Mouse (Mus musculus): ENCODE measurements around the gene Rpl11.
"Not testable (repeated sequence)": the region's sequence is repeated elsewhere in the genome, so short reads cannot be mapped to it uniquely, and the experiment has no call there.

Gene Rpl11

DNA sequence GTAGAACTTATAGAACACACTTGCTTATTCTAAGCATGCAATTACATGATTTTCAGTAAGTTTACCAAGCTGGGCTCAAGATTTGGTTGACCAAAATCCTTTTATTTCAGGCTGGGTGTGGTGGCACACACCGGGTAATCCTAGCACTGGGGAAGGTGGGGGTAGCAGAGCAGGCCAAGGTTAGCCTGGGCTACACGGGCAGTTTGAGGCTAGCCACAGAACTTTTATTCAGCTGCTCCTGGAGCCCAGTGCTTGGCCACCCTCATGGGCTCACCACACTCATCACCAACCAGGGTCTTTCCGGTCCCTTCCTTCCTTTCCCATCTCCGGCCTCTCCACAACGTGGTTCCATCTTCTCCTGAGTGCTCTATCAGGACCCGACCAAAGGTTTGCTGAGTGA is 17.4 kb upstream of the Rpl11 start:
- no peak for DNase-seq (ENCODE audit: low spot score in 2 of 2)

- DNase-seq (ENCODE audit: low spot score in 2 of 2) = peak; percentile 55 to 79
Observed at GRCm38 (mm10) chr4:136069954-136070353, 16.7 kb upstream of the Rpl11 start.

DNA sequence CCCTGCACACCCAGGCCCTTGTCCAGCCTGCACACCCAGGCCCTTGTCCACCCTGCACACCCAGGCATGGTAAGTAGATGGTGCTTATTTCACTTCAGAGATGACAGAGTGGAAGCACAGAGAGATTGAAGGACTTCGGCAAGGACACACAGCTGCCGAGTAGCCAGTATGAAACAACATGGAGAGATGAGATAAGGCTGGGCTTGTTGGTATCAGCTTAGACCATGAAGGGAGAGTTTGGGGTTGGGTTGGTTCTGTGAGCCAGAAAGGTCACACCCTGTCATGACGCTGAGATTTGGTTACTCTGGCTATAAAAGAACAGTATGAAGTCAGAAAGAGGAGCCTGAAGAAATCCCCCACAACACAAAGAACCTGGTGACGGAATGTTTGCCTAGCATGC is 16.1 kb upstream of the Rpl11 start:
- no peak for DNase-seq (ENCODE audit: low spot score in 2 of 2)

GRCm38 (mm10) chr4:136063143-136063542 is 9.9 kb upstream of the Rpl11 start:
- DNase-seq (ENCODE audit: low spot score in 2 of 2) = no peak

GRCm38 (mm10) chr4:136059800-136060488 is 6.7 kb upstream of the Rpl11 start:
- DNase-seq (ENCODE audit: low spot score in 2 of 2) = not testable (repeated sequence)

GRCm38 (mm10) chr4:136057916-136058315 is 4.7 kb upstream of the Rpl11 start:
- DNase-seq (ENCODE audit: low spot score in 2 of 2) = no peak

DNA sequence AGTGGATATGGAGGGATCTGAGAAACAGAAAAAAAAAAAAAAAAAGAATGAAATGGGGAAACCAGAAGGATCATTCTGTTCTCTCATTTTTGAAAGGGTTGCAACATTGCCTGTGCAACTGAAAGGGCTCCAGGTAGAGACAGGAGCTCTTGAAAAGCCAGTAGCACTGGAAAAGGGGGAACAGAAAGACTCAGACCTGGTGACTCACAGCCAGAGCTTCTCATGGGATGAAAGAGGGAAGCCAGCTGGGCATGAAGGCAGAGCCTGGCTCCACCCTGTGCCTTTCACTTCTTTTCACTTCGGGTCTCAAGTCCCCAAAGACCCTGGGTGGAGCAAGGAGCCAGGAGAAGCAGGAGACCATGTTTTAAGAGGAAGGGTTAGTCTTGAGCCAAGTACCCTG is 2.8 kb upstream of the Rpl11 start:
- DNase-seq (ENCODE audit: low spot score in 2 of 2) = no peak

DNA sequence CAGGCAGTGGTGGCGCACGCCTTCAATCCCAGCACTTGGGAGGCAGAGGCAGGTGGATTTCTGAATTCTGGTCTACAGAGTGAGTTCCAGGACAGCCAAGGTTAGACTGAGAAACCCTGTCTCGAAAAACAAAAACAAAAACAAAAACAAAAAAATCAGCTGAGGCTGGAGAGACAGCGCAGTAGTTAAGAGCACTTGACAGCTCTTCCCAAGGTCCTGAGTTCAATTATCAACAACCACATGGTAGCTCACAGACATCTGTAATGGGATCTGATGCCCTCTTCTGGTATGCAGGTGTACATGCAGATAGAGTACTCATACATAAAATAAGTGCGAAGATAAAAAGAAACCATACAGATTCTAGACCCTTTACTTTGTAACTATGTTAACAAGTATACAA is 615 bp upstream of the Rpl11 start:
- DNase-seq (ENCODE audit: low spot score in 2 of 2) = no peak

DNA sequence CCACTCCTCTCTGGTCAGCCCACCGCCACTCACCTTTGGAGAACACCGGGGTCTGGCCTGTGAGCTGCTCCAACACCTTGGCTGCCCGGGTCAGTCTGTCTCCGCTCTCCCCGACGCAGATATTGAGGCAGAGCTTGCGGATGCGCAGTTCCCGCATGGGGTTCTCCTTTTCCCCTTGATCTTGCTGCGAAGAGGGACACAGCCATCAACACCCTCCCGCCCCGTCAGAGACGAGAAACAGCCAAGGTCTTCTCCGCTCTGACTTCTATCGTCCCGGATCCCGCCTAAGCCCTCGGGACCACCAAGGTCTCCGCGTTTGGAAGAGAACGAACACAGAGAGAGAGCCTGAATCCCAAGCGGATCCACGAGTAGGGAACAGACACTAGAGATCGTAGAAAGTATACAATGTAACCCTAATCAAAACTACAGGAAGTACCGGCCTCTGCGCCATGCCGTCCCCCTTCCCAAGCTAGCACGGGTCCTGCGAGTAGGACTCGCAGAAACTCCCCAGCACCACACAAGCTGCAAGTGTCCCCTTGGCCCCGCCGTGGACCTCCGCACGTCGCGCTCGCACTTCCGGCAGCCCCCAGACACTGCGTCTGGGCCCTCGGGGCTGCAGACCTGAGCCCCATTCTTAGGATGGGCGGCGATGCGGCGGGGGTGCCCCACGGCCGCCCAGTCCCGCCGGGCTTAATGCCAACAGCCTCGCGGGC is 538 bp downstream of the Rpl11 start:
- peak in 1 of 2 experiments; percentile 24 for DNase-seq (ENCODE audit: low spot score in 2 of 2)

- DNase-seq (ENCODE audit: low spot score in 2 of 2) = no peak
Observed at GRCm38 (mm10) chr4:136052060-136052459, 1.2 kb downstream of the Rpl11 start.

DNA sequence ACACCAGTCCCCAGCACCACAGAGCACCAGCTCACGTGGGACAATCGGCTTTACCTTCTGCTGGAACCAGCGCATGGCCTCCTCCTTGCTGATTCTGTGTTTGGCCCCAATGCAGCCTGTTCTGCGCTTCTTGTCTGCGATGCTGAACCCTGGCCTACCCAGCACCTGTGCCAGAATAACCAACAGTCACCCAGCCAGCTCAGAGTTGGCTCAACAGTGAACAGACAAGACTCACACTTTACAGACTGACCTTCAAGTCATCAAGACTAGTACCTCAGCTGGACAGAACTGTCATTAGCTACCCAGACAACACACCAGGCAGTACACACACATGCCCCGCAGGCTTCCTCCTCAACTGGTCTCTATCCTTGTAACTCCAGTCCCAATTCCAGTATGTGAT is 3.0 kb downstream of the Rpl11 start:
- no peak for DNase-seq (ENCODE audit: low spot score in 2 of 2)

DNA sequence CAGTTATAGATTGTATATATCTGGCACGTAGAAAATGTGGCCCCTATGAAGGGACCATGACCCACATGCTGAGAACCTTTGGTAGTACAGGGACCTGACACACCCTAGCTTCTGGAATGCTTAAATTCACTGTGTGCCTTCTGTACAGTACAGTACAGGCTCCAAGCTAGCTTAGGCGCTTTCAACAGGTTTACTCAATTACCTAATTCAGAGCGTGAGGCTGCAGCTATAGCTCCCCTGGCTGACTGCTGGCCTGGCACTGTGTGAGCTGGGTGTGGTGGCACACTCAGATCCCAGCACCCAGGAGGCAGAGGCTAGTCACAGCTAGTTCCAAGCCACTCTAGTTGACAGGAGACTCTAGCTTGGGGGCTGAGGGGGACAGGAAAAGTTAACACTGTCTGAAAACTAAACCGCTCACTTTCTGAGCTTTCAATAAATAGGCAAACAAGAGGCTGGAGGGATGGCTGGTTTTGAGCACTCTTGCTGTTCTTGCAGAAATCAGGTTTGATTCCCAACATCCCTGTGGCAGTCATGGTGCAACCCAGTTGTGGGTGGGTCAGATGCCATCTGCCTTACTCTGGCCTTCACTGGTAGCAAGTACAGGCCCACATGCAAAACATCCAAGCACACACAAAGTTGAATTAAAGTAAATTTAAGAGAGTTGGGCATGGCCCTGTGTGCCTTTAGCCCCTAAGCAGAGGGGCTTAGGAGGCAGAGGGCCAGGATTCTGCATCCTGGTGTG is 4.8 kb downstream of the Rpl11 start:
- DNase-seq (ENCODE audit: low spot score in 2 of 2) = no peak

DNA sequence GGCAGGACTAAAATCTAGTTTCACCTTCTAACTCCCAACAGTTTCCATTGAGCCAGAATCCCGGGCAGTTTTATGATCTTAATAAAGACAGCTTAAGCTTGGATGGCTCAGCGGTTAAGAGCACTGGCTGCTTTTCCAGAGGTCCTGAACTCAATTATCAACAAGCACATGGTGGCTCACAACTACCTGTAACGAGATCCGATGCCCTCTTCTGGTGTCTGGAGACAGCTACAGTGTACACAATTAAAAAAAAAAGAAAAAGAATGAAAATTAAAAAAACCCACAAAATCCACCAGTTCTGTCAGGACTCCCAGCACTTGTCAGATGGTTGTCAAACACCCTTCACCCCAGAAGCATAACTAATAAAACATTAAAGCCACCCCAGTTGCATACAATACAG is 5.6 kb downstream of the Rpl11 start:
- no peak for DNase-seq (ENCODE audit: low spot score in 2 of 2)

DNA sequence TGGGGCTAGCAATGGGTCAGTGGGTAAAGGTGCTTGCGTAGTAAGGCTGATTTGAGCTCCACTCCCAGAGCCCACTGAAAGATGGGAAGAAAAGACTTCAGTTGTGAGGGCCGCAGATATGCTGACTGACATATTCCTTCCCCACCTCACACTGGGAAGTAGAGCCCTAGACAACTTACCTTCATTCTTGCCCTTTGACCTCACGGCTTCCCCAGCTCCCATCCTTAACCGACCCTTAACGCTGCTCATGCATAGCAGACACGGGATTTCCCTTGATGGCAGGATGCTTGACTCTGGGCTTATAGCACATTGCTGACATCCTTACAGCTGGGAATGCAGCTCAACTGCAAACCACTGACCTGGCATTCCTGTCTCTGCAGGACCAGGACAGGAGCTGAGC is 6.3 kb downstream of the Rpl11 start:
- no peak for DNase-seq (ENCODE audit: low spot score in 2 of 2)

DNA sequence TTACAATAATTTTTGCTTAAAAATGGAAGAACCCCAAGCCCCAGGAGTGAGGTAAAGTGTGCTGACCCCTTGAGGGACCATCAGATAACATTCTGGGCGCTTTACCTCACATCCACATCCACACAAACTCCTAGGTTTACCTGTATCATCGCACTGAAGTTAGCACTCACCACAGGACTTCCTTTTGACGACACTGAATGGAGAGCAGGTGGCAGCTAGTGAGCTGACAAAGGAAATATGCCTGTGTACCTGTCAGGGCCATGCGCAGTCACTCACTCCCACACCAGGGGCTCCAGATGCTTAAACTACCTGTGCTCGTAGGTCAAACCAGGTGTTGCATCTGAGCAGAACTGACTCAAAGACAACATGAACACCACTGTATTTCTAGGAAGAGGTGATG is 8.1 kb downstream of the Rpl11 start:
- DNase-seq (ENCODE audit: low spot score in 2 of 2) = no peak

DNA sequence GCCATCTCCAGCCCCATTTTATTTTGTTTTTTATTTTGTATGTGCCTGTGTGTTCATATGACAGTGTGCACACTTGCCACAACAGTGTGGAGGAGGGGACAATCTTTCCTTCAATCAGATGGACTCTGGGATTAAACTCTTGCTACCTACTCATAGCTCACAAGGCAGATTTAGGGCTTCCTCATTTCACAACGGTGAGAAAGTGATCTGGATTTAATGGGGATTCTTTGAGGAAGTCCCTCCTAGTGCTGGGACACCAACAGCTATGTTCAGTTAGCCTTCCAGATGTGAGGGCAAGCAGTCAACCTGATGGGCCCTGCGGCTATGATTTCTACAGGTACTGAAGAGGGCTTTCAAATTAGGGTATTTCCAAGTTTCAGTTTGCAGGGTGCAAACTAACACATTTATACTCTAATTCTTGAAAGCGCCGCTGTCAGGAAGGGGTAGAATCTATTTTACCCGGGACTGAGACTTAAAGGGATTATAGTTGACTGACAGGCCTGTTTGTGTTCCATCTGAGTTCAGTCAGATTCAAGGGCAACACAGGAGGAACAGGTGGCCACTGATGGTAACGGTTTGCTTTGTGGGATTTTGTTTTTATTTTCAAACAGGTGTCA is 9.3 kb downstream of the Rpl11 start:
- no peak for DNase-seq (ENCODE audit: low spot score in 2 of 2)

DNA sequence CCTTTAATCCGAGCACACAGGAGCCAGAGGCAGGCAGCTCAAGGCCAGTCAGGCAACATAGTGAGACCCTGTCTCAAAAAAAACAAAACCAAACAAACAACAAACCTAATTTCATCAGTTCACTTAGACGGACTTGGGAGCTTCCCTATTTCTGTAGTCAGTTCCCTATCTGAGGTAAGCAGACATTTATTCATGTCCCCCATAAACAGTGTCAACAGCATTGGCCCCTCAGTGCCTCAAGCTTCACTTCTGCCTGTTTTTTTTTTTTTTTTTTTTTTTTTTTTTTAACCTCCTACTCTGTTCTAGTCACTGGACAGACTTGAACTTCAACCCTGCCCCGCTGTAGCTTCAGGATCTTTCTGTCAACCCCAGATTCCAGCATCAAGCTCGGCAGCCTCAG is 18.1 kb downstream of the Rpl11 start:
- no peak for DNase-seq (ENCODE audit: low spot score in 2 of 2)

DNA sequence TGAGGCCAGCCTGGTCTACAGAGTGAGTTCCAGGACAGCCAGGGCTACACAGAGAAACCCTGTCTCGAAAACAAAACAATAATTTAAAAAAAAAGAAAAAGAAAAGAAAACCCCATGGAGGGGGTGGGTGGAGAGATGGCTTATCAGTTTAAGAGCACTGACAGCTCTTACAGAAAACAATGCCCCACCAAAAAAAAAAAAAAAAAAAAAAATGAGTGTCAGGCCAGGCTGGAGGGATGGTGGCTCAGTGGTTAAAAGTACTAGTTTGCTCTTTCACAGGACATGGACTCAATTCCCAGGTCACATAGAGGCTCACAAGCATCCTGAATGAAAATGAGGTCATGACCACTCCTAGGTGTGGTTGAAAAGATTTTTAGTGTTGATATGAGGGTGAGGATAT is 20.0 kb downstream of the Rpl11 start:
- DNase-seq (ENCODE audit: low spot score in 2 of 2) = no peak

GRCm38 (mm10) chr4:136030968-136031909 is 22.0 kb downstream of the Rpl11 start:
- no peak for DNase-seq (ENCODE audit: low spot score in 2 of 2)

DNA sequence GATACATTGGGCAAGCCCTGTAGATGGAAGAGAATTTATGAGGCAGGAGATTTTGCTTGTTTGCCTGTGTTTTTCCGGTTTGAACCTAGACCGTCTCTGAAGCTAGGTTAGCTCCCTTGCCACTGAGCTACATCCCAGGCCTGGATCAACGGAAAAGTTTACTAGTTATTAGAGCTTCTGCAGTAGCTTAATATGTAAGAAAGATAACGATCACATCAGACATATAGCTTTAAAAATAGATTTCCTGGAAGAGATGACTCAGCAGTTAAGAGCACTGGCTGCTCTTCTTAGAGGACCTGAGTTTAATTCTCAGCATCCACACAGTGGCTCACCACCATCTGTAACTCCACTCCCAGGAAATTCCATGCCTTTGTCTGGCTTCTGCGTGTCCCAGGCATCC is 24.5 kb downstream of the Rpl11 start:
- no peak for DNase-seq (ENCODE audit: low spot score in 2 of 2)

DNA sequence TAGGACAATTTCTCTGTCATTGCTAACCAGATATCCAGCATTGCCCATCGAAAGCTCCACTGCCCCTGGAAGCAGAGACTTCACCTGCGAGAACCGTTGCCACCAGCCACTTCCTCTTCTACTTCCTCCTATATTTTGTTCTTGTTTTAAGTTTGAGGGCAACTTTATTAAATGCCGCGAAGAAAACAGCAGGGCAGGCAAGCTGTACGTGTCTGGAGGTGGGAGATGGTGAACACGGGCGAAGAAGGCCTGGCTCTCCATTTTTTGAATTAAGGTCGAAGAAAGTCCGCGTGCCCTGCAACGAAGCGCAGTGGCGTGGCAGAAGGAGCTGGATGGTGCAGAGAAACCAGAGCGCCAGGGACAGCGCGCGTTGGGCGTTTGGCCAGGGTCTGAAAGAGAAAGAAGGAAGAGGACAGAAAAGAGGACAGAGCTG is 25.1 kb downstream of the Rpl11 start:
- DNase-seq (ENCODE audit: low spot score in 2 of 2) = peak in 1 of 2 experiments; percentile 35
